Mouse (Mus musculus) ES-E14 (cell line): Measurements from ENCODE around the gene Ncoa5.

ENCODE experiments used
- CHD2 ChIP-seq: IDR thresholded peaks from 2 replicates; pipeline ENCODE4 v1.6.1; 2014; ENCODE audit warnings: mild to moderate bottlenecking, low read depth, low read length, inconsistent platforms
- HCFC1 ChIP-seq: IDR thresholded peaks from 2 replicates; pipeline ENCODE4 v1.6.1; 2012; ENCODE audit warnings: low read length, inconsistent platforms, borderline replicate concordance; ENCODE audit not compliant: insufficient read depth
- MAFK ChIP-seq: IDR thresholded peaks from 2 replicates; pipeline ENCODE4 v1.6.1; 2014; ENCODE audit warnings: mild to moderate bottlenecking, low read depth, low read length, inconsistent platforms; ENCODE audit not compliant: insufficient read depth
- ZNF384 ChIP-seq: IDR thresholded peaks from 2 replicates; pipeline ENCODE4 v1.6.1; 2012; ENCODE audit warnings: low read depth, low read length, inconsistent platforms

DNA sequence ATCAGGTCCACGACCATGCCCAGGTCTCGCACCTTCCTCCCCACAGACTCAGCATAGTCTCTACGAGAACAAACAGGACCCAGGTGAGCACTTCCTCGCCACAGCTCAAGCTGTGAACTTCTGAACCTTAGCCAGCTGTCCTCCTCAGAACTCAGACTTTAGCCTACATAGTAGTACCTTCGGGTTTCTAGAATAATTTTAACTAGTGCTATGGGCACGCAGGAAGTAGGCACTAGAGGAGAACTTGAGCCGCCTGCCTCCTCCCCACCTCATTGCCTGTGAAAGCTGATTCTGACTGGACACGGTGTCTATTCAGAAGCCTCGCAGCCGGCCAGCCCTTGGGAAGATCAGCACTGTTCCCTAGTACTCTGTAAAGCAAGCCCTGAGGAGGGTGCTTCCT lies 30.4 kb downstream of the Ncoa5 start:
- no peak for TF ChIP-seq CHD2
- TF ChIP-seq ZNF384 = no peak
- no peak for TF ChIP-seq MAFK
- TF ChIP-seq HCFC1 = no peak
